Mouse (Mus musculus) common myeloid progenitor, adult 5-6 weeks (primary cell): ENCODE results near the gene P4hb. TPM values are rescaled to one million over a fixed set of nuclear protein-coding genes. Genes with fewer than 3 reads are reported as not detected.
A peak's percentile ranks its signal among the peaks of the same experiment; 100 is the strongest.

ENCODE experiments used
- ATAC-seq: replicated peaks from 2 replicates; pipeline ENCODE4 v1.8.0; 2016; ENCODE audit warnings: low read depth, mild to moderate bottlenecking, moderate TSS enrichment, inconsistent platforms; ENCODE audit not compliant: poor library complexity, severe bottlenecking
- total RNA-seq: library from RNA; stranded (forward); fragments of 200-1000, 187-1606 nt; gene quantifications from 2 replicates; pipeline ENCODE4 v1.2.3, GENCODE M21; 2017

Gene P4hb
- total RNA-seq, 1 experiment from 2014 or later: 545 TPM

- peak; percentile 40; the same call in 1 of the 2 replicates for ATAC-seq
Observed at GRCm38 (mm10) chr11:120547469-120547868, 25.6 kb downstream of the P4hb start.

- ATAC-seq: no peak
Observed at GRCm38 (mm10) chr11:120545964-120546363, 27.1 kb downstream of the P4hb start.

DNA sequence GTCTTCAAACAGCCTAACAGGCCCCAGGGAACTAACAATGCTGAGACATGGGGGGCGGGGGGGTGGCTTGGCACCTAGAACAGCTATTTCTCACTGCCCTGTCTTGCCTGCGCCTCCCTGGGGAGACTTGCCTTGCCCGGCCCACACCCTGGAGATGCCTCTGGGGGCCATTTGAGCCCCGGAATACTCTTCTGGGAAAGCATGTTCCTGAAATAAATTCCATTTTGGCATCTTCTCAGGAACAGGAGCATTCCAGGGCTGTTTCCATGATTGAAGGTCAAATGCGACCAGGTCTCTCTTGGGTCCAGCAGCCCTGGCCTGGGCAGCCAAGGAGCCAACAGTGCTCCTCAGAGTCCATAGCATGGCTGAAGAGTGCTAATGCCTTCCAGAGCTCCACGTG, 30.7 kb downstream of the P4hb start:
- no peak for ATAC-seq

DNA sequence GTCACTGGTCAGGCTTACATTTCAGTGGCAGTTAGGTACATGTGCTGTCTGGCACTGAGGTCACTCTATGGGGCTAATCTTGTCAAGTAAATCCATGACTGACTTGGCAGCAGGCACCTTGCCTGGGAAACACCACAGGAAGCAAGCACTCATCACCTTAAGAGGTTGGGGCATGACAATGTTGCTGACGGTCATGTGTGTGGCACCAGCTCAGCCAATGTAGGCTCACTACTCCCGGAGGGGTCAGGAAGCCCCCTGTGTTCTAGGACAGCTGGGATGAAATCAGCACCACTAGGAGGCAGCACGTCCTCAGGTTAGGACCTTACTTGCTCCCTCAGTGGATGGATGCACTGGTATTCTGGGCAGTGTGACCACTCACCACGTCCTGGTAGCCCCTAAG, 31.1 kb downstream of the P4hb start:
- no peak for ATAC-seq

DNA sequence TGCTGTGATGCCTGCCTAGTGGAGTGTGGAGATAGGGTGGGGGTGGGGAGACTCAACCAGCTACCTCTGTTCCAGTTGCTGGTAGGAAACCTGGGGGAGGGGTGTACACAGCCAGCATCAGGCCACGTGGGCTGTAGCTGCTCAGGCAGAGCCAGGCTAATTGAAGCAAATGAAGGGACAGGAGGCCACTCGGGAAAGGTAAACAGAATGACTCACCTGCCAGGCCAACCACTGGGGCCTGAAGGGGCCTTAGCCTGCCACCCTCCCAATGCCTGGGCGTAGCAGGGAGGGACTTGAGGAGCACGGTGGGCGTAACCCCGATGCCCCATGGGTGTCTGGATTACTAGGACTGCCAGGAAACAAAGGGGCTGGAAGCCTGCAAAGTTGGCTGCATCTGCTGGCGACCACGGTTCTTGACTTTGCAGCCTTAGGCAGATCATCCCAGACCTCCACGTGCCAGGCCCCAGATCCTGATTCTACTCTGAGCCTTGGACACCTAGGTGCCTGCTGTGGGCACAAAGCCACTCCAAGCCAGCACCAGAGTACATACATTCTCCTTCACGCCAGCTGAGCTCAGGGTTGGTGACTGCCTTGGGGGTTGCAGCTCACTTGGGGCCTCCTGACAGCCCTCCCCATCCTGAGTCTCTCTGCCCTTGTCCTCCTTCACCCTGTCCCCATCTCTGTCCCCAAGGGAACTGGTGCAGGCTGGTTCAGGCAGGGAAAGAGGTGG, 33.6 kb downstream of the P4hb start:
- no peak for ATAC-seq

- peak; percentile 71 for ATAC-seq
Observed at GRCm38 (mm10) chr11:120538955-120539284, 34.1 kb downstream of the P4hb start.

DNA sequence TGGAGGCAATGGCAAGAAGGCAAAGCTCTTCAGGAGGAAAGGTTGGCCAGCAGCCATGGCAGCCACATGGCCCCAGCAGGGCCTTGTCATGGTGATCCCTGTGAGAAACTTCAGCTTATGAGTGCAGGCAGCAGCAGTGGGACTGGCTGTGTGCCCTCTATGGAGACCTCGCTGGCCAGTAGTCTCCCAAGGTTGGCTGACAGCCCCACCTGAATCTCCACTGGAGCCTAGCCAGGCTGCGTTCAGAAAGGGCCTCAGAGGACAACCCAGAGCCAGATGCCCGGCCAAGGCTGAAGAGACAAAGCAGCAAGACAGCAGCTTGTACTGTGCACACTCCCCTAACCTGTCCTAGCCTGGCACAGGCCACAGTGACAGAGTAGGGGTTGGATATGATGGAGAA, 34.6 kb downstream of the P4hb start:
- no peak for ATAC-seq

DNA sequence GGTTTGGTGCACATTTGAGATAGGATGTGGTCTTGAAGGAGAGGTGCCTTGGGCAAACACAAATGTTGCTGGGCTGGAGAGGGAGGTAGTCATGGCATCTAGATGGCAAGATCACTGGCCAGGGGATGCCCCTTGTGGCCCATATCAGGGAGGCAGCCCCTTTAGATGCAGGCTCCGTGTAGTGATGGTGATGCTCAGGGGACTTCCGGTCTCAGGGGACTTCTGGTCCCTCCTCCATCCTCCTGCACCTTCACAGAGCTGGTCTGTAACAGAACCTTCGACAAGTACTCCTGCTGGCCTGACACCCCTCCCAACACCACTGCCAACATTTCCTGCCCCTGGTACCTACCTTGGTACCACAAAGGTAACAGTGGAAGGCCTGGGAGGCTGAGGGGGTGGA, 37.2 kb downstream of the P4hb start:
- ATAC-seq: no peak

DNA sequence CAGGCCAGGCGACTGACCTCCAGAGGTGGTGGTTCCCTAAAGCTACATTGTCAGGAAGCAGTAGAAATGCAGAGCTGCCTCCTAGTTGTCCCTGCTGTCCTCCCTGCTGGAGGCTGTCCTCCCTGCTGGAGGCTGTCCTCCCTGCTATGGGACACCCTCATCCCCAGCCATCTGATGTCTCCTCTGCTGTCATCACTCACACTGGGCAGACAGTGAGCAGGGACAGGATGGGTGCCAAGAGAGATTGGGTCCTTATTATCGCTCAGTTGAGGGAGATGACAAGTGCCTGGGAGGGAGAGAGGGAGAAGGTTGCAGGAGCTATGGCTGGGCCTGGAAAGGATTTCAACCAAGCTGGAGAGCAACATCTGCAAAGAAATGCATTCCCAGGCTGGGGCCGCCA, 37.9 kb downstream of the P4hb start:
- ATAC-seq: no peak

DNA sequence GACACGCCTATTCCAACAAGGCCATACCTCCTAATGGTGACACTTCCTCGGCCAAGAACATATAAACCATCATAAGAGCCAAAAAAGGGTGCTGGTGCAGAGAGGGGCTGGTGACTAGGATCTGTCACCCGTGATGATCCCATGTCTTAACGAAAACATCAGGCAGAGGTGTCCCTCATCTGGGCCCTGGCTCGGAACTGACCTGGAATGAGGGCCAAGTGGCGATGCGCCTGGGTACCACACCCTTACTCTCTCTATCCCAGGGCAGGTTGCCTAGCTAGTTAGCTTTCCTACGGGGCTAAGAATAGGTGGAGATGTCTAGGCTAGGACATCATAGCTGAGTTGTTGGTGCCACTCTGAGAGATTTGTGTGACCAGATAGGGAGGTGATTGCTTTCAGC, 39.0 kb downstream of the P4hb start:
- no peak for ATAC-seq

DNA sequence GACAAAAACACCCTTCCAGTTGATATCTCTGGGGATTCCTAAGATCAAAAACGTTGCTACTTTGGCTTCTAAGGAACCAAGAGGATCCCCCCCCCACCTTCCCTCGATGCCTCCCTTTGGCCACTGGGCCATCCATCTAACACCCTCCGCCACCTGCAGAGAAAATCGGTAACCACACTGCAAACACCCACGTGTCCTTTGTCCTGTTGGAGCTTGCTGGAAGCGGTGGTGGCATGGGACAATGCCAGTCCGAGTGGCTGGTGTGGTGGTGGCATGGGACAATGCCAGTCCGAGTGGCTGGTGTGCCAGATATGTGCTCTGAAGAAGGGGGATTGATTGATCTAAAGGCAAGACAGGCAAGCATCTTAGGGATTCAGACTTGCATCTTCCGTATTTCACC, 41.4 kb downstream of the P4hb start:
- ATAC-seq: no peak

DNA sequence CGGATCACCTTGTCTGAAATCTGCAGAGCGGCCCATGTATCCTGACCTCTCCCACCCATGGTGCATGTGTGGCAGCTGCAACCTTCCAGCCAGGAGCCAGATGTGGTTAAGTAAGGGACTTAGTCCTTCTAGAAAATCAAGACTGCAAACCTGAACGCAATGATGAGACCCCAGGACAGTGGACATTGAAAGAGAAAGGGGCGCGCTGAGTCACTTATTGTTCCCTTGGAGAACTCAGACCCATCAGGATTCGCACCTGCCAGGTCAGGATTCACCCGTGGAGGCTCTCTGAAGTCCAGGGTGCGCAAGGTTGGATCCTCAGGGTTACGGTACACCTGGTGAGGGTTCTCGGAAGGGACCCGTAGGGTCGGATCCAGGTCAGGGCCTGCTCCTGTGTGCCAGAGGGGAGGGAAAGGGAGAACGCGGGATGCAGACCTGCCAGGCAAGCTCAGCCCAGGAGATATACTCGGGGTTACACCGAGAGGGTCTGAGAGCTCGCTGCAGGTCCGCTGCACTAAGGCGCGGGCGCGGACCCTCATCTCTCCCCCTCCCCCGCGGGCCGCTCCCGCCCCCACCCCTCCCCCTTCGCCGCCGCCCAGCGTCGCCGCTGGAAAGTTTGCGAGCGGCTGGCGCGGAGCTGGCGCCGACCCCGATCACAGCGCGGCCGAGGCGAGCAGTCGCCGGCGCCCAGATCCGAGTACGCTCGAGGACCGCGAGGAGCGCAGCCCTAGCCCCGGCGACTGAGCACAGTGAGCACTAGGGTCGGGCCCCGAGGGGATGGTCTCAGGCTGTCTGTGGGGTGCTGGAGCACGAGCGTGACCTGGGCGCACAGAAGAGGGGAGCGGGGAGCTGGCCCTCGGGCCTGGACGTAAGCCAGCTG, 42.7 kb downstream of the P4hb start, which contains the start of gene Gcgr:
Gene Gcgr, plus strand, starts transcription at position 615 of the 880 bp plus-strand sequence.
- no peak; the same call in 1 of the 2 replicates for ATAC-seq

DNA sequence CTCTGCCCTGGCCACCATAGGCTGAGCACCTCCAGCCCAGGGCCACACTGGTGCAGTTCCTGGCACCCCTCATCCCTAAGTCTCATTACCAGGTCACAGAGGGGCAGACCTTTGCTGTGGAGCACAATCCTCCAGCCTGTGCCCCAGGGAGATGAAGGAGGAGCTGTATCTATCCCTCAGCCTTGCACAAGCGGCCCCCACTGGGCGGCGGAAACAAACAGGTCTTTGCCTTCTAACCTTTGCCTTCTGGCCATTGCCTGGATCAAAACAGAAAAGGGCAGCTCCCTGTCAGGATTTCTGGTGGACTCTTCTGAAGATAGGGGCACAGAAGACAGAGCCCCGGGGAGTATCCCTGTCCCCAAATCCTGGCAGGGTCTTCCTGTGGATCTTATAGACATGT, 44.1 kb downstream of the P4hb start:
- ATAC-seq: no peak

DNA sequence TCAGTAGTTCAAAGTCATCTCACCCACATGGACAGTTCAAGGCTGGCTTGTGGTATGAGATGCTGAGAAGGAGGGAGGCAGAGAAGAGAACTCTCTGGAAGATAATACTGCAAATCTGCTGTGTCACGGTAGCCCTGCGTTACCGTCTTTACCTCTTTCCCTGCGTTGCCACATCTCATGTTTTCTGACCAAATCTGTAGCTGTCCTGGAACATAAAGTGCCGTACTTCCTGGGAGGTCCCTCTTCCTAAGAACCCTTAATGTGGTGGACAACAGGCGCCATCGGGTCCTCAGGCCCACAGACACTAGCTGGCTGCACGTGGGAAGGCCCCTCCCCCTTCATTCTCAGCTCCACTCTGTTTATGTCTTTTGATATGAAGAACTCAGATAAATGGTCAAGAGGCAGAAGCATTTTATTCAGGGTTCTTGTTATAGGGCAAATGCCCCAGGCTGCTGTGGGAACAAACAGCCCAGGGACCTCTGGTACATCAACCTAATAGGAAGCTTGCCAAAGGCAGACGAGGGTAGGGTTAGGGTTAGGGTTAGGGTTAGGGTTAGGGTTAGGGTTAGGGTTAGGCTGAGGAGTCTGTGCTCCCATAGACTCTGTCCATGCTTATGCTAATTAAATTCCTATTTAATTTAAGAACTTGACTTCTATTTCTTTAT, 45.2 kb downstream of the P4hb start:
- ATAC-seq: no peak

GRCm38 (mm10) chr11:120525959-120526358, 47.1 kb downstream of the P4hb start:
- ATAC-seq: no peak

GRCm38 (mm10) chr11:120522581-120522980, 50.5 kb downstream of the P4hb start:
- no peak for ATAC-seq

- no peak for ATAC-seq
Observed at GRCm38 (mm10) chr11:120520967-120521540, 52.0 kb downstream of the P4hb start.

GRCm38 (mm10) chr11:120520498-120520897, 52.6 kb downstream of the P4hb start:
- ATAC-seq: no peak

- peak; percentile 48 for ATAC-seq
Observed at GRCm38 (mm10) chr11:120519738-120520137, 53.3 kb downstream of the P4hb start.

- ATAC-seq: no peak
Observed at GRCm38 (mm10) chr11:120518558-120518957, 54.5 kb downstream of the P4hb start.

DNA sequence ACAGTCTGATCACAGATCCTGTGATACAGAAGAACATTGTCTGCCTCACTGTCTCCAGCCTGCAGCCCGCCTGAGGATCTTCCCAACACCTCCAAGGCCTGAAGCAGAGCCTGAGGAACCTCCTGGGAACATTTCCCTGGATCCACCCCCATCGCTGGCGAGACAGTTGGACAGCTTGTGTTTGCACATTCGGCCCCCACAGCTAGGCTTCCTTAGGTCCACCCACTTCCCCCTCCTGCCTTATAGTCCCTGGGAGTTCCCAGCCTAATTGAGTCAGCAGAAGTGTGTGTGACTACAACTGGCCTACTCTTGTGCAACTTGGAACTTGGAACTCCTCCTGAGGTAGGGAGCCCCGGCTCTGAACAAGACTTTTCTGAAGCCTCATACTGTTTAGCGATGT, 55.0 kb downstream of the P4hb start:
- ATAC-seq: peak; percentile 50
